Mouse (Mus musculus) frontal cortex, postnatal 25 days (tissue): ENCODE data around the gene Ugt1a2.

Source experiments
- DNase-seq, 2 experiments: peaks; one replicate each; pipeline ENCODE4 v3.0.0; 2022; ENCODE audit warnings: low spot score in 2 of 2

The Ugt1a2 gene

GRCm38 (mm10) chr1:88234248-88234610 lies 33.8 kb downstream of the Ugt1a2 start:
- DNase-seq: no peak

DNA sequence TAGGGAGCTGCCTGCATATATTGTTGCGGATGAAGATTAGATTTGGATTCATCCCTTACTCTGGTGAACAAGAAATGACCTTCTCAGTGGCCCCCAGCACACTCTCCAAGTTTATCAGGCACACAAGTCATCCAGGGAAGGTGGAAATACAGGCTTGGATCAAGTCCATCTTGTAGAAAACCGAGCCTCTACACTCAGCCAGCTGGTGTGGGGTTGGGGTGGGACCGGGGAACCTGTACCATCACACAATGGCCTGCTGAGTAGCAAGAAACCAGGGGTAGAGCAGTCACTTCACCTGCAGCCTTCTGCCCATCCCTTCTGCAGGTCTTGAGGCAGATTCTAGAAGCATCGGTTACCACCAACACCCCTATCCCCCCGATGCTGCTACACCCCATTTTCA lies 34.2 kb downstream of the Ugt1a2 start:
- DNase-seq: no peak

GRCm38 (mm10) chr1:88235046-88235893 lies 34.9 kb downstream of the Ugt1a2 start:
- no peak for DNase-seq

- DNase-seq: no peak
Observed at GRCm38 (mm10) chr1:88235894-88236415, 35.6 kb downstream of the Ugt1a2 start.

- DNase-seq: no peak
Observed at GRCm38 (mm10) chr1:88237311-88237710, 36.9 kb downstream of the Ugt1a2 start.

DNA sequence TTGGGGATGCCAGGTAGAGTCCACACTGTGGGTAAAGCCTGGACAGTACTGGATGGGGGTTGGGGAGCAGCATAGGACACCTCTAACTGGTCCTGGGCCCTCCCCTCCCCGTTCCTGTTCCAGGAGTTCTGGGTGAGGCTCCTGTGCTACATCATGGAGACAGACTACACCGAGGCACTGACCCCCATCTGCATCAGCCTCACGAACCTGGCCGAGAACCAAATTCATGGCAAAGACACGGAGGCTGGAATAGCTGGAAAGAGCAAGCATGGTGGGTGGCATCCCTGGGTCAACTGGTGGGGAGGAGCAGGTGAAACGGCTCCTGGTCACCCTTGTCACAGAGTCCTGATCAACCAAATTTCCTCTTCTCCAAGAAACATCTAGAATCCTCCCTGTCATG lies 38.4 kb downstream of the Ugt1a2 start:
- DNase-seq: no peak

DNA sequence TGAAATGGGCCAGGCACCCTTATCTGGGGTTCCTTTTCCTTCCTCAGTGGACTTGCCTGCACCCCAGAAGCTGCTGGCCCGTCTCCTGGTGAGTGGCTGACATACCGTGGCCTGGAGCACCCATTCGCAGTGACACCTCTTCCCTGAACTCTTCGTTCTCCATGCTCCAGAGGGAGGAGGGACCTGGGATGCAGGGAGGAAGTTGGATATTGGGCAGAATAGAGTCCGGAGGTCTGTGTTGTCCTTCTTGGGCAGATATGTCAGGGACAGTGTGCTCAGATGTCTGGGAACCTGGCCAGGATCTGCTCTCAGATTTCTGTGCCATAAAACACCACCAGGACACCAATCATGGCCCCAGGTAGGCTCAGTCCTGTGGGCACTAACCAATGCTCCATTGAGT lies 39.7 kb downstream of the Ugt1a2 start:
- no peak for DNase-seq

DNA sequence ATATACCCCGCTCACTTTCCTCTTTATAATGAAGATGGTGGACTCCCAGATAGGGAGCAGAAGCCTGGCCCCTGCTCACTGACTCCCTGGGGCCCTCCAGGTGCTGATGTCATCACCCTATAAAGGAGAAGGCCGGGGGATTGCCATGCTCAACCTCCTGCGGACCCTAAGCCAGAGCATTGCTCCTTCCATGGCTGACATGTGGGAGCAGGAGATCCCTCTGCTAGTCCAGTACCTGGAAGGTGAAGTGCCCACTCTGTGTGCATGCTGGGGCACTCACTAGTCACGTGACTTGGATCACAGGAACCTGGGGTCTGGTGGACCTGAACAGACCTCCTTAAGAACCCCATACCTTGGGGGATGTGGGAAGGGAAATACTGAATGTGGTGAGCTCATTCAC lies 40.2 kb downstream of the Ugt1a2 start:
- no peak for DNase-seq

DNA sequence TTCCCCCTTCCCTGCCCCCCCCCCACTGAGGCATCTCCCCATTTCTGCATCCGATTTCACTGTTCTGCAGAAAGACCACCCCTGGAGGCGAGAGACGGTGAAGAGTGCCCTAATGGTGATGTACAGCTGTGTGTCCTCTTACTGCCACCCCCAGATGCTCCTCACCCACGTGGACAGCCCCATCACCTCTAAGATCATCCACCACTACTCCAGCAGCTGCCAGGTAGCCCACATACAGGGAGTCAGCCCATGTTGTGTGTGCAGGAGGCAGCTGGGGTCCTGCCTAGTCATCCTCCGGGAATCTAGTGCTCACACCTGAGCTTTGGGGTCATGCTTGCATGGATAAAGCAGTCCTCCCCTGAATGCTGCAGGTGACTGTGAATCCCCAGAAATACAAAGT lies 43.5 kb downstream of the Ugt1a2 start:
- DNase-seq: no peak

DNA sequence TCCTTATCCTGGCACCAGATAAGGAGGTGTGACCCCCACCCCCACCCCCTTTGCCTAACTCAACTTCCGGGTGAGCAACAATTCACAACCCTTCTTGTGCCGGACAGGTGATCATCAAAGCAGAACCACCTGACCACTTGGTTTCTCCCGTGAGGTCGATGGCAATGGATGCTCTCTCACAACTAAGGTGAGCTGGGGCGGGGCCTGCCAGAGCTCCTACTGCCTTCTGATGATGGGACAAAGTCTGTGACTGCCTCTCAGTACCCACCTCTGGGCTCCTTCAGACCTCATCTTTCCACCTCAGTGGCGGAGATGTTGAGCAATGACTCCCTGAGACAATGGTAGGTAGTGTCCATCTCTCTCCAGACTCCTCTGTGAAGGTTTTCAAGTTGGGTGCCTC lies 45.5 kb downstream of the Ugt1a2 start:
- DNase-seq: no peak

- no peak for DNase-seq
Observed at GRCm38 (mm10) chr1:88246386-88246785, 46.0 kb downstream of the Ugt1a2 start.

- DNase-seq: no peak
Observed at GRCm38 (mm10) chr1:88247660-88248059, 47.3 kb downstream of the Ugt1a2 start.

DNA sequence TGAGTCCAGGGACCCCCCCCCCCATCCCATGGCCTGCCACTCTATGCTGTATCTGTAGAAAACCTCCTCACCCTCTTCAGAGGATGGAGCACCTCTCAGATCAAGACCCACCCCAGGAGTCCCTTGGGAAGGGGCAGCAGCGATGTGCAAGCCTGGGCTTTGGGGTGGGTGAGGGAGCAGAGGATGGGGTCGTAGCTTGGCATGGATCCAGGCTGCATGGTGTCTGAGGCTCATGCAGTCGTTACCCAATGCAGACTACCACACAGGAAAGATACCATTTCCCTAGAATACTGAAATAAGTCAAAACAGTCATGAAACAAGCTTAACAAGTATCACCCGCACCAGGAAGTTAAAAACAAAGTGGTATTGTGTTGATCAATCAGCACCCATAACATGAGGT lies 48.3 kb downstream of the Ugt1a2 start:
- DNase-seq: no peak

DNA sequence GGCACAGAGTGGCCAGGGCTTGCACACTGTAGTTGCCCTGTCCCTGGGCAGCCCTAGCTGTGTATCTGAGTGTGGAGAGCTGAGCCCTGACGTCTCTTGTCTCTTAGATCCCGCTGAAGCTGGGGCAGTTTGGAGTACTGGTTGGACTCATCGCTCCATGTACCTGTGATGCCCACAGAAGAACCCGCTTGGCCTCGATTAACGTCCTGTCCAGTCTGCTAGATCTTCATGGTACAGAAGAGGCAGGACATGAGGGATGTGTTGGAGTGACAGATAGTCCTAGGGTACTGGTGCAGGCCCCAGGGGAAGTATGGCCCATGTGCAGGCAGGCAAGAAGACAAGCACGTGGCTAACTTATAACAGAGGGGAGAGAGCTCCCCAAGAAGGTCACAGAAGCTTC lies 49.2 kb downstream of the Ugt1a2 start:
- no peak for DNase-seq

- DNase-seq: no peak
Observed at GRCm38 (mm10) chr1:88250023-88250422, 49.6 kb downstream of the Ugt1a2 start.

- DNase-seq: no peak
Observed at GRCm38 (mm10) chr1:88253106-88253505, 52.7 kb downstream of the Ugt1a2 start.

- DNase-seq: no peak
Observed at GRCm38 (mm10) chr1:88253540-88253939, 53.1 kb downstream of the Ugt1a2 start.

DNA sequence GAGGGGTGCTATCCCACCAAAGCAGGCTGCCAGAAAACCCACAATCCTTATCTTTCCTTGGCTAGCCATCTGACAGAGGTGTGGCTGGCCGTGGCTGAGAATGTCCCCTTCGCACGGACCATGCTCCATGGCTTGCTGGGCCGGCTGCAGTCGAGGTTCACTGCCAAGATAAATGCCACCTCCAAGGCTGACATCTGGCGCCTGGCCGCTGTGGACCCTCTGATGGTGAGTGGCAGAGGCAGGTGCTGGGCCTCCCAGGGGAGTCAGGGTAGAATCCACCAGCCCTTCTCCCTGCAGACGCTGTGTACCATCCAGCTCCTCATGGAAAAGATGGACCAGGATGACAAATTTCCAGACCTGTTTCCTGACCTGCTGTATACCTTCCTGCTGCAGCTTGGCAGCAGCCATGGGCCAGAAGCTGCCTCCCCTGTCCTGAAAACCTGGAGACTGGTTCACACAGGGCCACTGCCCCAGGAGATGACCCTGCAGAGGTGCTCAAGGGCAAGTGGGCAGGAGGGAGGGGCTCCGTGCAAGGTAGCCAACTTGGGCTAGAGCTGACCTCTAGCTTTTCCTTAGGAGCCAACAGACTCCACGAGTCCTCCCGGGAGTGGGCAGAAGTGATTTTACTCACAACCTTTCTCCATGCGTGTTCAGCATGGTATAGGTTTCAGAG lies 54.5 kb downstream of the Ugt1a2 start:
- no peak for DNase-seq

- DNase-seq: no peak
Observed at GRCm38 (mm10) chr1:88255466-88255857, 55.1 kb downstream of the Ugt1a2 start.

- DNase-seq: no peak
Observed at GRCm38 (mm10) chr1:88255989-88256754, 55.8 kb downstream of the Ugt1a2 start.

DNA sequence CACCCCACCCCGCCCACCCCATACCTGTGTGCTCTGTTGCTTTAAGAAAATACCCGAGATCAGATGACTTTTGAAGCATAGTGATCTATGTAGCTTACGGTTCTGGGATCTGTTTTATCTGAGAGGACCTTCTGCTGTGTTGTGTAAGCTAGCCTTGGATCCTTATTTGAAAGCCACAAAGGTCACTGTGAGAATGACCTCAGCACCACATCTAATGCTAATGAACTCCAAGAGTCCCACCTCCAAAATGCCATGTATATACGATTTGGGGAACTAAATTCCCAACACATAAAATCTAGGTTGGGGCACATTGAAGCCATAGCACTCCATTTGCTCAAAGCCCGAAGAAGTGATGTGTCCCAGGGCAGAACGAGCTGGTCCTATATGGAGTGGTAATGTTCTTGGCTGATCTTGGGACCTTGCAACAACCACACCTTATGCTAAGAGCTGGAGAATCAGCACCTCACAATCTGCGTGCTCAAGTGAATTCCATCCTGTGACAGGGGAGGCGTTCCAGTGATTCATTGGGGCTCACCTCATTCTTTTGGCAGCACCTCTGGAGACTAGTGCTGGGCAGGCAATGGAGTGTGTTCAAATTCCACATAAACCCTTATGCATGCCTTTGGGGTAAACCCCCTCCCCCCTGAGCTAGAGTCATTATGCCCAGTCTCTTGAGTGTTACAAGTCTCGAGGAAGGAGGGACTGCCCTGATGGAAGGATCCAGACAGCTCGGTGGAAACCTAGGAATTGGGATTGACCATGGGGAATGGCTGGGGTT lies 56.7 kb downstream of the Ugt1a2 start:
- DNase-seq: no peak

DNA sequence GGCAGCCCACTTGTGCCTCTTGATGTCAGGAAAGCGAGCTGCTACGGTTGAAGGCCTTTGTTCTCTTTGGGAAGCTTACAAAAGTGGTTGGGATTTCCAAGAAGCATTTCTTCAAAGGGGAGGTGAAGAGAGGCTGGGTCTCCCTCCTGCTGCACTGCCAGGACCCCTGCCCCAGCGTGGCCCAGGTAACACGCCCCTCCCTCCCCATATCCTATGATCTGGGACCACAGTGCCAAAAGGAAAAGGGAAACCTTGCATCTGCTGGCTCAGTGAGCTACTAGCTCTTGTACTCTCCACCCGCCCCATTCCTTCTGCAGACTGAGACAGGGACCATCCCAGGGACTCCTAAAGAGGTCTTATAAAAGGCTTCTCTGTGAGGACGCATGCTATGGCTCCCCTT lies 57.3 kb downstream of the Ugt1a2 start:
- no peak for DNase-seq
